Mouse (Mus musculus) layer of hippocampus, postnatal 25 days (tissue): ENCODE data around the gene Zranb3. TPM values are rescaled to one million over a fixed set of nuclear protein-coding genes. Genes with fewer than 3 reads are reported as not detected.
A peak's percentile ranks its signal among the peaks of the same experiment; 100 is the strongest.
"Not testable (repeated sequence)": the region's sequence is repeated elsewhere in the genome, so short reads cannot be mapped to it uniquely, and the experiment has no call there.

Experiments used
- DNase-seq, 2 experiments: peaks; one replicate each; pipeline ENCODE4 v3.0.0; 2022; ENCODE audit warnings: mixed read lengths in 2 of 2, low spot score in 1 of 2; ENCODE audit errors: extremely low spot score in 1 of 2
- total RNA-seq, 2 experiments: library from RNA; stranded (reverse); gene quantifications; 2 replicates each; pipeline ENCODE4 v1.2.3; 2021

Zranb3 gene
- total RNA-seq, 2 experiments from 2014 or later = 6.6 to 7.2 TPM

DNA sequence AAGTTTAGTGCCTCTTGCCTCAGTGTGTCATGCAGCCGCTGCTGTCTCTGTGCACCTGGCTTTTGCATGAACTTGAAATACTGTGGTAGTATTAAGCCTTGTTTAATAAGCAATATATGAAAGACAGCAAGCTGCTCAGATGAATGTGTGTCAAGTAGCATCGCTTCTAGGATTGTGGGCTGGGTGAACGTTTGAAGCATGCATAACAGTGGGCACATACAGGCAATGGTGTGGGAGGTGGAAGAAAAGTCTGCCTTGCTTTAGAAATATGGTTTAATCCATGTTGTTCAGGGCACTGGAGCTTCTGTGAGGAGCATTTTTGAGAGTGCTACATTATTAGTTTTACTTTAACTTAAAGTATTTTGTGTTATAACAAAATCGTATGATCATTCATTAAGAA lies 109.0 kb downstream of the Zranb3 start:
- no peak for DNase-seq

DNA sequence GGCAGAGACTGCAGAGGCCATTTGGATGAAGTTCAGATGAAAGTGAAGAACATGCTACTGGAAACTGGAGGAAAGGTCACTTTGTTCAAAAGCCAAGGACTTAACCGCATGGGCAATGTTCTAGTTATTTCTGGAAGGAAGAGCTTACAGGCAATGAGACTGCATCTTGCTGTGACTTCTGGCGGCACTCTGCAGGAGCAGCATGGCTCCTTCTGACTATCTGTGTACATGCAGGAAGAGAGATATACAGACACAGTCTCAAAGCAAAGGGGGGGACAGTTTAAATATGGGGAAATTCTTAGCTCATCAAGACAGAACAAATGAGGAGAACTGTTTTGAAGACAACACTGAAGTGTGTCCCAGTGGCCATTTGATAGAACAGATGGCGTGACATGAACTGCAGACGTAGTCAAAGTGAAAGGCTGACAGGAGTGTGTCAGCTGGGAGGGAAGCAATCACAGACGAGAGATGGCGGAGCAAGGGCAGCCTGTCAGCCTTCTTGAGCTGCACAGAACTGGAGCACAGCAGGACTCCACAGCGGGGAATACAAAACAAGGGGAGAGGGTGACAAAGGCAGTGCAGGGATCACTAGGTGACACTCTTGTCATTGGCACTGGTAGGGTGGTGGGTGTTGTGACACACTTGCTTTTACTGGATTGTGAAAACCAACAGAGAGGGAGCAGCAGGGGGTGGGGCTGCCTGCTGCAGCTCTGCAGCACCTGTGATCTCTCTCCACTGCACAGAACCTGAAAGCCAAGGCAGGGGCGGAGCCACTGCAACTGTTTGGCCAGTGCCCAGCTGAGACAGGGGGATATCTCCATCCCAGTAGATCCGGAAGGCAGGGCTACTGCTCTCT lies 112.7 kb downstream of the Zranb3 start:
- peak in 1 of 2 experiments; percentile 19 for DNase-seq

DNA sequence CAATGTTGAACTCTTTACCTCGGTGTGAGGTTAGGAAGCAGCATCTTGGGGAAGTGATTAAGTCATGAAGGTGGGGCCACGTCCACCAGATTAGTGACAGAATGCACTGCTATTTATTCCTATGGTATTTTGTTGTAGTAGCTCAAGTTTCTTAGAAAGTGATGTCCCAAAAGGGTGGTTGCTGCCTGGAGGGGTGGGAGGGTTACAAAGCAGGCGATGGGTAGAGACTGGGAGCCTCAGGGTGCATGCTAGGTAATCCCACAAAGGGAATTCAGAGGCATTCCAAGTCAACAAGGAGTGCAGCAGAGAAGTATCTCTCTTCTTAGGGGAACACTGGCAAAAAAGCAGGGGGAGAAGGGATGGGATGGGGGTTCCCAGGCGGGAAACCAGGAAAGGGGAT lies 113.5 kb downstream of the Zranb3 start:
- no peak for DNase-seq

DNA sequence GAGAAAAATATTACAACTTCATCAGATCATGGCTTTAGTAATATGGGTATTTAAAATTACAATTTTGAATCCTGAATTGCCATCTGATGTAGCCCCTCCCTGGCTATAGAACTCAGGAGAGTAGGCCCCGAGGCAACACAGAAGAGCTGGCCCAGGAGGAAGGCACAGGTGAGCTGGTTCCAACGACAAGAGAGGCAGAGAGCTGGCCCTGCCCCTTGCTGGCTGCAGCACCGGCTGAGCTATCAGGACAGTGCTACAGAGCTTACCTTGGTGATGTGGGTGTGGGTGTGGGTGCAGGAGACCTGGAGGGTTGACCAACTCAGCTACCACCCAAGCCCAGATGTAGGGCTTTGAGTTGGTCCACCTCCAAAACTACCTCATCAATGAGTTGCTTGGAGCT lies 114.6 kb downstream of the Zranb3 start:
- no peak for DNase-seq

GRCm38 (mm10) chr1:127985391-127985790 lies 117.5 kb downstream of the Zranb3 start:
- no peak for DNase-seq

- DNase-seq = no peak
These were observed 119.4 kb downstream of the Zranb3 start for GRCm38 (mm10) chr1:127983274-127983993.

- no peak for DNase-seq
These were observed 120.6 kb downstream of the Zranb3 start for GRCm38 (mm10) chr1:127982268-127982667.

DNA sequence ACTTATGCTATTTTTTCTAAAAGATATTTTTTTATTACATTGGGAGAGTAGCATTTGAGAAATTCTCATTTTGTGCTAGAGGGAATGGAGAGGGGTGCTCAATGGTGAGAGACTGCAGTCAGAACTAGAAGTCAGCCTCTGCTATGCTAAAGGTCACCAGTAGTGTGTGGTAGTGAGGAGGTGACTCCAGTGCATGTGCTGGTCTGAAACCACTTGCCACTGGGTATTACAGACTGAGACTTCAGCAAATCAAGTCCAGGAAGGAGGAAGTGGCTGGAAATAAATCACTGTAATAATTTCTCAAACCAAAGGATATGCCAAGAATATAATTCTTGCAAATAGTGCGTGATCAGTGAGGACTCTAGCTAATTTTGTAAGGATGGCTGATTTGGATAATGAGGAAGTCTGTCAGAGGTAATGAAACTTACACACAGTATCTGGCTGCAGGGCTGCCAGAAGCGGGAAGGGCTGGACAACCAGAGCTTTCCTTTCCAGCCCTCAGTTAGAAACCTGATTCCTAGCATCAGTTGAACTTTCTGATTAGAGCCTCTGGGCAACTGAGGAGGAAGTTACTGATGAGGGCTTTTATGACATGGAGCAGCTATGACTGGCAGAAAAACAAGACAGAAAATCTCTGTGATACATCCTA lies 121.8 kb downstream of the Zranb3 start:
- DNase-seq = no peak

DNA sequence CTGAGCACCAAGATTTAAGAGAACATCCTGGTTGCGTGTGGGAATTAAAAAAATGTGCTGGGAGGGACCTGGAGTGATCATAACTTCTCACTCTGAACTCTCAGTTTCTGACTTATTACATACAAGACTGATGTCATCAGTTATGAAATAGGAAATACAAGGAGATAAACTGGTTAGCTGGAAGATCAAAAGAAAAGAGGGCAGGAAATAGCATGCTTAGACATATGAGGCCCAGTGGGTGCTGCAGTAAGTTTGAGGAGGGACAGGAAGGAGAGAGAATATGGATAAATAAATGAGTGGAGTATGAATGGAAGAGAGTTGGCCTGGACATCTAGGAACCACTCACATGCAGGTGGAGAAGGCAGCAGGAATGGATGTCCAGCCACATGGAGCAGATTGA lies 124.7 kb downstream of the Zranb3 start:
- DNase-seq = no peak

- no peak for DNase-seq
These were observed 126.7 kb downstream of the Zranb3 start for GRCm38 (mm10) chr1:127976106-127976505.

GRCm38 (mm10) chr1:127975676-127976075 lies 127.2 kb downstream of the Zranb3 start:
- no peak for DNase-seq

GRCm38 (mm10) chr1:127974082-127974481 lies 128.8 kb downstream of the Zranb3 start:
- DNase-seq = no peak

- DNase-seq = no peak
These were observed 132.0 kb downstream of the Zranb3 start for GRCm38 (mm10) chr1:127970870-127971269.

- DNase-seq = no peak
These were observed 139.5 kb downstream of the Zranb3 start for GRCm38 (mm10) chr1:127963326-127963725.

GRCm38 (mm10) chr1:127961140-127961539 lies 141.7 kb downstream of the Zranb3 start:
- DNase-seq = no peak

DNA sequence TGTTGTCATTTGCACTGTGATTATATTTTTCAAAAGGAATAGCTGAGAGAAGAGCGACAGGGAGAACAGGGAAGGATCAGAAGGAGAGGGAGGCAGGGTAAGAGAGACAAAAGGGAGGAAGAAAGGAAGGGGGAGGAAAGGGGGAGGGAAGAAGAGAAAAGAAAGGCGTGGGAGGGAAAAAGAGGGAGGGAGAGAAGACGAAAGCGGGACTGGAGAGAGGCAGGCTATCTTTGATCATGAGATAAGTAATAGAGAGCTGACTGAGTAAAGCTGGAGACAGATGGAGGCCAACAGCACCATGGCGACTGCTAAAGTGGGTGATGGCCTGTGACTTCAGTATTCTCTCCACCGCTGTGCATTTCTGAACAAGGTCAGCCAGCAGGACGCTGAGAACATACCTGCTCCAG lies 143.5 kb downstream of the Zranb3 start:
- no peak for DNase-seq

- DNase-seq = no peak
These were observed 144.0 kb downstream of the Zranb3 start for GRCm38 (mm10) chr1:127958801-127959200.

DNA sequence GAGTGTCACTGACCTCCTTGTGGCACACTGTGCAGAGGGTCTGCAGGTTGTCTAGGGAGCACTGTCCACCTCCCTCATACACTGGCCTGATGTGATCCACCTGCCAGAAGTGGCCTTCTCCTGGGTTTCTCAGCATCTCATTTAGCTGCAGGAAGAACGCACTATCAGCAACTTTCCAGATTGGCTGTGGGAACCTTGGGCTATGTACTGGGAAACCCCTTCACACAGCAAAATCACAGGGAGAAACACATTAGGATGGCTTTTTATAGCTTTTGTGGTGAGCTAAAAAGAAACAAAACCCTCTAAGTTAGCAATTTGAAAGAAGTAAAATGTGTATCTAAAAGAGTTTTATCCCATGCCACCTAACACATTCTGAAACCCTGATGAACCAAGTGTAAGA lies 146.3 kb downstream of the Zranb3 start:
- DNase-seq = no peak

DNA sequence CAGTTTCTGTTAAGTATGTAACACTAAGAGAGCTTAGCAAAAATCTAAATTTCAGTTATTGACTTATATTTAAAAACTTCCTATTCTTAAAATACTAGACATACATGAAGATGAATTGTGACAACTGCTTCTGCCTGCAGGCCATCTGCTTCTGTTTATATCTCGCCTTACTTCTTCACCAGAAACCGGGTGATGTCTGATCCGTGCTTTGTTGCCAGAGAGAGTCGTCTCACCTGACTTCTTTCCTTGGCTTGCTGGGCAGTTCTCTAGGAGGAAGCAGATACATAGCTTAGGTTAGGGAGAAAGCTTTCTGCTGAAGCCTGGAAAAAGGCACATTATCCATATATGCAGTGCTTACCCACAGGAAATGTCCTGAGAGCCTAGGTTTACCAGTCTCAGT lies 148.0 kb downstream of the Zranb3 start:
- no peak for DNase-seq

- not testable (repeated sequence) for DNase-seq
These were observed 148.6 kb downstream of the Zranb3 start for GRCm38 (mm10) chr1:127954198-127954597.

DNA sequence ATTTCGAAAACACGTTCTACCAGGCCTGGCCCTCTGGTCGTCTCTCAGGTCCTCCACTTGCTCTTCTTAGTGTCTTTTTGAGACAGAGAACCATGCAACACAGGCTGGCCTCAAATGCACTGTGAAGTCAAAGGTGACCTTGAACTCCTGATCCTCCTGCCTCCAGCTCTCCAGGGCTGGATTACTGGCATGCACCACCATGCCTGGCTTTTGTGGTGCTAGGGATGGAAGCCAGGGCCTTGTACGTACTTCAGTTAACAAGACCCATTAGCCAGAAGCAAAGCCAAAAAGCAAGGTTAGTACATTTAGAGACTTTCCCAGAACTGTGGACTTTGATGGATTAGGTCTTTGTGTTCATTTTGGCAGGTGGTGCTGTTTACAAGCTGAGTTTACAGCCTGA lies 150.6 kb downstream of the Zranb3 start:
- no peak for DNase-seq
